Mouse (Mus musculus) mature B cell (primary cell): Measurements from ENCODE around the gene Car7.

ENCODE experiments used
- in situ Hi-C: fragments of 300-500 bp; cut with MboI; formaldehyde crosslinking; loops from 2 replicates; pipeline ENCODE4 v1.14.3; 2019

Car7 gene

DNA sequence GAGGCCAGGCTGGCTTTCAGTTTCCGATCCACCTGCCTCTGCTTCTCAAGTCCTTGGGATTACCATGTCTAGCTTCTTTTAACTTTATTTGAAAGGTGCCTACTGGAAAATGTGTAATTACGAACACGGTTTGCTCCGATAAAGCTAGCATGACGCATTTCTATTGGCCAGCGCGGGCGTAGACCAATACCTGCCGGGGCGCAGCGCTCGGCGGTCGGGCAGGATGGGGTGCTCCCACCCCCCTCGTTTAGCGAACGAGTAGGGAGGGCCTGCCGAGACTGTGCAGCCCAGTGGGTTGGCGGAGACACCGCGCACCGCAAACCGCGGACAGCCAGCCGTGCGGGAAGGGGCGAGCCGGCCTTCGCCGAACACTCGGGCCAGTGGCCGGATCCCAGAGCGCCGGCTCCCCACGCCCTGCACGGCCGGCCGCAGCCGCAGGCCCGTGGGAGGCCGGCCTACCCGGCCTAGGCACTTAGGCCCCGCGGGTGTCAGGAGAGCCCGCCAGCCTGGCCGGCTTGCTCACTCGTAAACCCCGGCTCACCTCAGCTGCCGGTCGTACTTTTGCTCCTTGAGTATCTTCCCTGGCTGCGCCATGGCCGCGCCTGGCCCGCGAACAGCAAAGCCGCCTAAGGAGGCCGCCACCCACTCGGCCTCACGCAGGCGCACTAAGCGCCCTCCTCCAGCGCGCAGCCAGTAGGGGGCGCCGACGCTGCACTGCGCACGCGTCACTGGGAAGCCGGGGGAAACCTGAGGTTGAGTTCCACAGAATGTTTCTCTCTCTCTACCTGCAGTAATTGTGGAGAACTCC, at the start of gene Car7, which contains the start of gene Nae1:
Gene Car7 (plus strand): TSS at position 719 of the 808 bp plus-strand sequence.
Gene Nae1 (minus strand): TSS at position 667 of the 808 bp plus-strand sequence.
- in situ Hi-C loops = no loop called here

DNA sequence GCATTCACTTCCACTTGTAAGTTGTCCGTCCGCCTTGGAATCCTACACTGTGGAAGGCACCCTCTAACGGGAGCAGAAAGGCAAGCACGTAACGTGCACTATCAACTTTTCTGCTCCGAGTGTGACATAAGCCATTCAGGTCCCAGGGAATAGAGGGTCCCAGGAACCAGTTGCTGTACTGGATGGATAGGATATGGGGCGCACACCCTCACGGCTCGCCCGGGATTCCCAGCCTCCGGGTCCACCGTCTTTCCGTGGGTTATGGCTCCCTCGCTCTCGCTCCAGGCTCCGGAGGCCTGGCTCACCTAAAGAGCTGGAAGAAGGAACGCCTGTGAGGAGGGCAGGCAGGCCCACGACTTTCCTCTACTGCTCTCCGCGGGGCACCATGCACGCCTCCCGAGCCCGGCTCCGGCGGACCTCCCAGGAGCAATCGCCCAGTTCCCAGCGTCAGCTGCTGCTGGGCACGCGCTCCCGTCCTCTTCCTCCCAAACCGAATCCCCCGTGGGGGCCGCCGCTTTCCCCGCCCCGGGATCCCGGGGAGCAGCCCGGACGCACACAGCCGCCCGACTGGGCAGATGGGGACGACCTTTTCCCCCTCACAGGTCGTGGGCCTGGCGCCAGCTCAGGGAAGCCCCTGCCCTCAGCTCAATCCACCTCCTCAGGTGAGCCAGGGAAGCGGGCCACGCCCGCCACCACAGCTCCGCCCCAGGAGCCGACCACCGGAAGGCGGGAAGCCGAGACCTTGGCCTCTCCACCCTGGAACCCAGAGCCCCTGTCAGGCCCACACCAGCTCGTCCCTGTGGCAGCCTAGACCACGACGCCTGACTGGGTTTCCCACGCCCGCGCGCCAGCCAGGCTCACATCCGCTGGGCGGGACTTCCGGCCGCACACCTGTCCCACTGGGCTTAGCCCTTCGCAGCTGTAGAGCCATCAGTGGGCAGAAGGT, 25.2 kb upstream of the Car7 start, which contains the start of gene Terb1:
Gene Terb1 (minus strand): TSS at position 850 of the 946 bp plus-strand sequence.
- in situ Hi-C loops = no loop called here

DNA sequence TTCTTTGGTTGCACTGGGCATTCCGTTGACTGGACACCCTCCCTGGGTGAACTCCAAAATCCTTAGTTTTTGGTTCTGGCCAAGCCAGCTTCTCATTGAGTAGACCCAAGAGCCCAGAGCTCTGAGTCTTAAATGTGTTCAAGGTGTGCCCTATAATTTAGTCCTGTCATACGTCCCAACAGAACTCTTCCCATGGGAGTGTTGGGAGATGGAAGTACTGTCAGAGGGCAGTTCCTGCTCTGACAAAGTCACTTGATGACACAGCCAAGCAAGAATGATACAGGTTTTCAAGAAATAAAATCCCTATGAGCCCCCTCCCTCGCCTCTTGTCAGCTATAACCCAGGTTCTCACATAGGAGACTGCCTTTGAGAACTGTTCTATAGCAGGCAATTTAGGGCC, 24.4 kb upstream of the Car7 start:
- in situ Hi-C loops = no loop called here

- in situ Hi-C loops = no loop called here
Observed at GRCm38 (mm10) chr8:104517872-104518271, 16.6 kb upstream of the Car7 start.

DNA sequence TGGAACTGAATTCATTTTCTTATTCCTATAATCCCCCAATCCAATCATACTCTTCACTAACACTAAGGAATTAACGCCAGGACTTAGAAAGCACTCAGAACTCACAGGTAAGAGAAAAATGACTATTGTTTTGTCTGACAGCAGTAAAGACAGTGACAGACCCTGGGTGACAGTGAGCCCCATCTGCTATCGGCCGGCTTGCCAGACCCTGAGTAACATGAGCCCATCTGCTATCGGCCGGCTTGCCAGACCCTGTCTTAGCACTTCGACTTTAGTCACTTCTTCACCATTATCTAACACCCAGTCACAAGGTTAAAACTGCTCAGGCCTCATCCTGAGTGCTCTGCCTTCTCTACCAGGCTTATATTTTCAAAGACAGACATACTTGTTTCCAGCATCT, 4.8 kb upstream of the Car7 start:
- in situ Hi-C loops = no loop called here

DNA sequence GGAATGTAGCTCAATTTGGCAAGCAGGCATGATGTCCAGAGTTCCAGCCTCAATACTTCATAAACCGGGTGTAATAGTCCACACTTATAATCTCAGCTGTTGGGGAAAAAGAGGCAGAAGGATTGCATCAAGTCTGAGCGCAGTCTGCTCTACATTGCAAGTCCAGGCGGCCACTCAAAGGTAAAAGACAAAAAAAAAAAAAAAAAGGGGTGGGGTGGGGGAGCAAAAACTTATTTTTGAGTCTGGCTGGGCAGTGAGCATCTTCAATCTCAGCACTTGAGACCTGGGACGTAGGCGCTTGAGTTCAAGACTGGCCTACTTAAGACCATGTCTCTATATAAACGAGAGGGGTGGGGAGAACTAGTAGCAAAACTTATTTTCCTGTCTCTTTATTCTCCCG, 938 bp upstream of the Car7 start:
- in situ Hi-C loops = no loop called here

- in situ Hi-C loops = no loop called here
Observed at GRCm38 (mm10) chr8:104534779-104535141, 271 bp downstream of the Car7 start.

- in situ Hi-C loops = no loop called here
Observed at GRCm38 (mm10) chr8:104535378-104535777, 889 bp downstream of the Car7 start.

DNA sequence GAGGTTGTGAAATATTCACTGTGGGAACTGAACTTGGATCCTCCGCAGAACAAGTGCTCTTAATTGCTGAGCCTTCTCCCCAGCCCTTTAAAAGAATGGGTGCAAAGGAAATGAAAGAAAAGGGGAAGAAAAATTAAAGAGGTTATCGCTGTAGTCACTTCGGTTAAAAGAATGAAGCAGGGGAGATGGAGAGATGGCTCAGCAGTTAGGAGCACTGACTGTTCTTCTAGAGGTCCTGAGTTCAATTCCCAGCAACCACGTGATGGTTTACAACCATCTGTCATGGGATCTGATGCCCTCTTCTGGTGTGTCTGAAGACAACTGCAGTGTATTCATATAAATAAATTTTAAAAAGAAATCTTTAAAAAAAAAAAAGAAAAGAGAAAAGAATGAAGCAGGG, 1.5 kb downstream of the Car7 start:
- in situ Hi-C loops = no loop called here

DNA sequence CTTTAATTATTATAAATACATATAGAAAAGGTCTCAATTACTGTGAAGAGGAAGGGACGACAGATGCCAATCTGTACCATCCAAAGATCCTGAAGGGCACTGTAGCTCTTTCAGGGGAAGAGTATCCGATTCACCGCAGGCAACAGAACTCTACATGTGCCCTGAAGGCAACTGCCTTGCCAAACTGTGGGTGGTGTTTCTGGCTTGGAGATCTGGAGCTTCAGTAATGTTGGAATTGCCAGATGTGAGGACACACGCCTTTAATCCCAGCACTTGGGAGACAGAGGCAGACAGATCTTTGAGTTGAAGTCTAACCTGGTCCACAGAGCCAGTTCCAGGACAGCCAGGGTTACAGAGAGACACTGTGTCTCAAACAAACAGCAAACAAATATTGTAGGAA, 4.4 kb downstream of the Car7 start:
- in situ Hi-C loops = no loop called here

DNA sequence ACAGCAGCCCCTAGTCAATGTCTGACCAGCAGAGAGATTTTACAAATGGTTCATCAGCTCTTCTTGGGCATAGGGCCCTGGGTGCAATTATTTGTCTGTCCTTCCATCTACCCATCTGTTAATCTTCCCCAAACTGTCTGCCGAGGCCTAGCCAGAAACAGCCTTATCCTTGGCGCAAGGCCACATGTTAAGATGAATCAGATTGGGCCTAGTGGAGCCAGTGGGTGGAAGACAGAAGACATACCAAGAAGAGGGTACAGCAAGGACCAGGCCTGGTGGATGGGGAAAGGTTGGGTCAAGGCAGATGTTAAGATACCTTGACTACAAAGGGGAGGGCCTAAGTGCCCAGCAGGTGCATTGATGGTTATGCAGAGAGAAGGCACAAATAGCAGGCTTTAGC, 5.1 kb downstream of the Car7 start:
- in situ Hi-C loops = no loop called here

DNA sequence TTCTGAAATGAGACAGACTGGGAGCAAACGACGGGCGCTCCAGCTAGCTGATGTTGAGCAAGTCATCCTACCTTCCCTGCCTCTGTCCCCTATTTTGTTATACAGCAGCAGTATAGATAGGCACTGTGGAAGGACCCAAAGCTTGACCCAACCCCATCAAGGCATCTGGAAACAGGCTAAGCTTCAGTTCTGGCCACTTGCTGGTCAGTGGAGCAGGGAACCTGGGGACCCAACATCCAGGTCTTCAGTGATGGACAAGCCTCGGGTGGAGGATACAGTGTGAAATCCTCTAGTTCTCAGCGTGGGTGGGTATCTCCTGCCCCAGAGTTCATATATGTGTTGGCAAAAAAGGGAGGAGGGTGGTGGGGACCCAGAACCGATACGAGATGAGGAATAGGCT, 5.7 kb downstream of the Car7 start:
- in situ Hi-C loops = no loop called here

GRCm38 (mm10) chr8:104540710-104541514, 6.4 kb downstream of the Car7 start:
- in situ Hi-C loops = no loop called here

DNA sequence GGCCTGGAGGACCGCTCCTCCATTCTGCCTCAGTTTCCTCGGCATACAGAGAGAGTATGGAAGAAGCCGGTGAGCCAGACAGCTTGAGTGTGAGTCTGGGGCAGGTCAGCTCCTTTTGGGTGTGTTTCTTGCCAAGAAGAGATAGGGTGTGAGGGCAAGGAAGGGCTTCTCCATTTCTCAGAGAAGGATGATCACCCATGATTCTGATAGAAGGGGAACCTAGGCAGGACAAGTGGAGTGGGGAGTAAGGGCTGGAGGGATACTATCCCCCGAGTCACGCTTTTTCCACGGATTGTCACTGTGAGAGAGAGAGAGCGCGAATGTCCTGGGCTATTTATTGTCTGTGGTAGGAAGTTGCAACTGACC, 7.0 kb downstream of the Car7 start:
- in situ Hi-C loops = no loop called here

DNA sequence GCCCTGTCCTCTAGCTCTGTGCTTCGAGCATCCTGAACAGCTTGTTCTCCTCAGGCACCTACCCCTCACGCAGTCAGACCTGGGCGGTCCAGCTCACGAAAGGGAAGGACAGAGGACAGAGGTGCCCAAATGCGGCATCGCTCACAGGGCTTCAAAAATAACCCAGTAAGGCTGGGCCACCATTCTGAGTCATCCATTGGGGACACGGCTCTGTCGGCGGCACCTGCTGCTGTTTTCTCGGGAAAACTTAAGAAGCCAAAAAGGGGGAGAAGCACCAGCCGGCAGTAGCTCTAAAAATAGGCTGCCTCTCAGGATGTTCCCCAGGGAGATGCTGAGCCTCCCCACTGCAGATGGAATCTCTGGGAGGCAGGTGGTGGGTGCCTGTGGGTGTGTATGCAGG, 7.7 kb downstream of the Car7 start:
- in situ Hi-C loops = no loop called here

DNA sequence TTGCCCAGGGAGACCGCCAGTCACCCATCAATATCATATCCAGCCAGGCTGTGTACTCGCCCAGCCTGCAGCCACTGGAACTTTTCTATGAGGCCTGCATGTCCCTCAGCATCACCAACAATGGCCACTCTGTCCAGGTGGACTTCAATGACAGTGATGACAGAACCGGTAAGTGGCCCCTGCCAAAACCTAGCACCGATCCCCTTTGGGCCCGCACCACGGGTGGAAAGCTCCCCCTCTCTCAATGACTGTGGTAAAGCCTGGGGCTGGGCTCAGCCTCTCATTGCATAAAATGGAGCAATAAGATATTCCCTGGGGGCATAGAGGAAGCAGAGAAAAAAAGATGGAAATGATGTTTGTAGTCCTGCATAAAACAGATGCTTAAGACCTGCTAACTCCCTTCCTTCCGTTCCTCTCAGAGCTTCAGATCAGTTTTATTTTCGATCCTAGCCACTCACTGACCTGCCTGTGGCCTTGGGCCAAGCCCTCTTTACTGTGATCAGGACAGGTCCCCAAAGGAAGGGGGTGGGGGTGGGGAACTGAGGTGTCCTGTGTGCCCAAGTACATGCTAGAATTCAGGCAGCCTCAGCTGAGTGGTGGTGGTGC, 9.1 kb downstream of the Car7 start:
- in situ Hi-C loops = no loop called here

DNA sequence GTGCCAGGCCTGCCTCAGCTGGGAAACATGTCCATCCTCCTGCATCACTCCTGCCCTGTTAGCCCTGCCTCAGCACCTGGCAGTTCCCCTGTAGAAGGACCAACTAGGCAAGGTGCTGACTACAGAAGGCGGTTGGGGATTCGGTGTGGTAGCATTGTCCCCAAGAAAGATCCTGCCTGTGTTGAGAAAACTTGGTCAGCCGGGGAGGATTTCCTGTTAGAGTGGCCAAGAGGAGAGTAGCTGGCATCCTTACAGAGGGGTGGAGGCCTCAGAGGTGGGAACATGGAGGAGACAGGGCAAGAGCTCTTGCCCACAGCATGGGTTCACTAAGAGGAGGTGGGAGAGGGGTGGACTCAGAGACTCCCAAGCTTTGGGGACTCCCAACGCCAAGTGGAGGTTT, 20.7 kb downstream of the Car7 start:
- in situ Hi-C loops = no loop called here

- in situ Hi-C loops = no loop called here
Observed at GRCm38 (mm10) chr8:104557226-104557625, 22.7 kb downstream of the Car7 start.

GRCm38 (mm10) chr8:104560731-104561130, 26.2 kb downstream of the Car7 start:
- in situ Hi-C loops = no loop called here

DNA sequence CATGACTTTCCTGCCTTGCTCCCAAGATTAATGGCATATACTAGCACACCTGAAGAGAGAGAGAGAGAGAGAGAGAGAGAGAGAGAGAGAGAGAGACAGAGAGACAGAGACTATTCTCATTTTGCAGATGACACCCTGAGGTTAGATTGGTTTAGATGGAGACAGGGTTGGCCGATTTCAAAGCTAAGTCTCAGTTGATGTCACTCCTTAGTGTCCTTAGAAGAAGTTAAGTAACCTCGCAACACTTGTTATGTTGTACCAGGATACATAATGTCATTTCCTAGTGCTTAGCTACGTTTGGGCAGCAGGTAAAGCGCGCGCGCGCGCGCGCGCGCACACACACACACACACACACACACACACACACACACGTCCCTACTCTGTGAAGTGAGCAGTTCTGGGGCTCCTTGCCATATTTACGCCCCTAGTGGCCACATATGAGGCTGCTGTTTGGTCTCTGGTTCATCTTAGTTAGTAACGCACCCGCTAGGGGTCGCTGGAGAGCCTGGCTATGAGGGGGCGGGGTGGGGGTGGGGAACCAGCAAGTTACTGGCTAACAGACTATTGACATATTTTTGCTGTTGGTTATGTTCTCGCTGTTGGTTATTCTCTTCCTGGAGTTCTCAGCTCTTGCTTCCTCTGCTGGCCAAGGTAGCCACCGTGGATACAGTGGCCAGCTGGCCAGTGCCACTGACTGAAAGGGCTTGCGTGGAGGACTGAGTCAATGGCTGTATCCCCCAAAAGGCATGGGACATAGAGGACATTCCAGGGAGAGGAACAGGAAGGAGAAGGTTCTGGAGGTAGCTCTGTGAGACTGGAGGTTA, 30.4 kb downstream of the Car7 start:
- in situ Hi-C loops = no loop called here

DNA sequence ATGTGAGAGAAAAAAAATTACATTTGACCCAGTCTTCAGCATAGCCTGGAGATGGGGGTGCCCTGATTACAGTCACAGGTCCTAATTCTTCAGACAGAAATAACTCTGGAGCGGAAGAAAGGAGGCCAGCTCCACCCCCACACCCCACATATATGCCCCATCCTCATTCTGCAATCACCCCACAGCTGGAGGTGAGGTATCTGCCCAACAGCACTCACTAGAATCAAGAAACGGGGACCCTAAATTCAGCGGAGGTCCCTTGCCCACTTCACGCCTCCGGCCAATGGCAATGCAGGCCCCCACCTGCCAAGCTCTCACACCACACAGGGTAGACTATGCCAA, 30.9 kb downstream of the Car7 start:
- in situ Hi-C loops = no loop called here
